Mouse (Mus musculus) stomach, postnatal 0 days (tissue): ENCODE results near the gene Snd1. TPM values are rescaled to one million over a fixed set of nuclear protein-coding genes. Genes with fewer than 3 reads are reported as not detected.

Source experiments
- ATAC-seq: fragments of 200-750 bp; cut with Nextera tagmentation; 2 replicates; pipeline ENCODE4 v1.8.0; 2017; ENCODE audit not compliant: low FRiP score, low TSS enrichment
- DNase-seq: peaks from one replicate; pipeline ENCODE4 v3.0.0-alpha.2; 2016; ENCODE audit warnings: low spot score
- H3K27ac ChIP-seq: fragments of 300-500 bp; sonication (generic); replicated peaks from 2 replicates; pipeline ENCODE4 v1.5.1; 2014; ENCODE audit warnings: mild to moderate bottlenecking, control low read depth
- H3K27me3 ChIP-seq: fragments of 300-500 bp; sonication (generic); 2 replicates; pipeline ENCODE4 v1.6.1; 2014; ENCODE audit warnings: low read length; ENCODE audit not compliant: control insufficient read depth, insufficient read depth
- H3K36me3 ChIP-seq: fragments of 300-500 bp; sonication (generic); 2 replicates; pipeline ENCODE4 v1.6.1; 2014; ENCODE audit warnings: low read length, mixed read lengths; ENCODE audit not compliant: control insufficient read depth, insufficient read depth
- H3K4me1 ChIP-seq: fragments of 300-500 bp; sonication (generic); replicated peaks from 2 replicates; pipeline ENCODE4 v1.6.1; 2014; ENCODE audit warnings: antibody characterized with exemption; ENCODE audit not compliant: control insufficient read depth, insufficient read depth
- H3K4me2 ChIP-seq: fragments of 300-500 bp; sonication (generic); replicated peaks from 2 replicates; pipeline ENCODE4 v1.6.1; 2014; ENCODE audit warnings: low read depth, mild to moderate bottlenecking, control low read depth, moderate library complexity
- H3K4me3 ChIP-seq: fragments of 300-500 bp; sonication (generic); 2 replicates; pipeline ENCODE4 v1.5.1; 2014; ENCODE audit warnings: low read depth, low read length, control low read depth
- H3K9ac ChIP-seq: fragments of 300-500 bp; sonication (generic); 2 replicates; pipeline ENCODE4 v1.6.1; 2014; ENCODE audit warnings: mild to moderate bottlenecking, low read length, control low read depth, mixed read lengths
- H3K9me3 ChIP-seq: fragments of 300-500 bp; sonication (generic); 2 replicates; pipeline ENCODE4 v1.6.1; 2016; ENCODE audit warnings: low read length; ENCODE audit not compliant: control insufficient read depth
- CTCF ChIP-seq: IDR thresholded peaks from 2 replicates; pipeline ENCODE4 v1.5.1; 2016; ENCODE audit warnings: antibody characterized with exemption, low read depth, mild to moderate bottlenecking, moderate library complexity
- EP300 ChIP-seq: optimal IDR thresholded peaks from 2 replicates; pipeline ENCODE3; 2016; ENCODE audit warnings: antibody characterized with exemption
- WGBS: fragments of 180-500 bp; shearing (Covaris S2); extraction: QIAGEN DNeasy Blood & Tissue Kit; methylation state at CpG from one replicate; pipeline ENCODE4 v1.1.7; 2014; 5-methylcytosine and 5-hydroxymethylcytosine counted together
- polyA plus RNA-seq: library from polyadenylated mRNA; unstranded; fragments of >200 nt; fragmentation: Nextera tagmentation; extraction: Ambion mirVana; gene quantifications from 2 replicates; pipeline ENCODE4 v1.2.1, GENCODE M21; 2015

Gene Snd1
- polyA plus RNA-seq, 1 experiment from 2014 or later = 81.3 TPM

DNA sequence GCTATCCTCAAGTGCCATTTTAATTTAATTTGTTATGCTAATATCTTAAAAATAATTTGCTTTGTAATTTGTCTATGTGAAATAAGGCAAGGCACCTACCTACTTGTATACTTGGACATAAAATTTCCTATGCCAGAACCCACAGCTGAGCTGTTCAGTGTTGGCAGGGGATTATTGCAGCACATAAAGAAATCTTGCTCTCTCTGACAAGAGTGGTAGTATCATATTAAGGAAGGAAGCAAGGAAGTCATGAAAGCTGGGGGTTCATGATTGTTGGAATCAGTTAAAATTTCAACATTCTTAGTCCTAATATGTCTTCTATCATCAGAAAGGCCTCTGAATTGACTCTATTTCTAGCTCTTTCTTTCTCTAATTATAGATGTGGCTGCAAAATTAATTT is 125.5 kb downstream of the Snd1 start:
- TF ChIP-seq CTCF (no peak), EP300 (no peak)
- H3K9me3 ChIP-seq = no peaks in the 10 kb centered on the region
- no peaks in the 10 kb centered on the region for H3K27me3 ChIP-seq
- H3K27ac ChIP-seq = no peak overlapping the region
- ATAC-seq (no peak), DNase-seq (no peak)
- H3K9ac ChIP-seq = no peak overlapping the region
- no peak overlapping the region for H3K4me3 ChIP-seq
- H3K4me1 ChIP-seq = no peaks in the 10 kb centered on the region
- H3K4me2 ChIP-seq = no peak overlapping the region
- no peaks in the 10 kb centered on the region for H3K36me3 ChIP-seq

DNA sequence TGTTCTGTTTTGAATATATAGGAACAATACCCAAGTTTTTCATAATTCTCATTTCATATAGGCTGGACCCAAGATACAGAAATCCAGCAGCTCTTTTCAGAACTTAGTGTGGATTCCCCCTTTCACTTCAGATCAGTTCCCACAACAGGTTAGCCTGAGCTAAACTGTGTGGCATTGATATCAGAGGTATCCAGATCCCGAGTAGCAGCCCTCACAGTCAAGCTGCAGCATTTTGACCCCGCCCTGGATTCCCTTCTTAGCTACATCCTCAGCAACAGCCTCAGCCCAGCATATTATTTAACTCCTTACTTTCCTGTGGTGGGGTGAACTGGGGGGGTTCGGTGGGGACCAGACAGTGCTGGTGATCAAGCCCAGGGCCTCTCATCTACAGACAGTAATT is 128.5 kb downstream of the Snd1 start:
- H3K9me3 ChIP-seq = no peaks in the 10 kb centered on the region
- H3K27me3 ChIP-seq = no peaks in the 10 kb centered on the region
- H3K36me3 ChIP-seq = no peaks in the 10 kb centered on the region
- no peak for ATAC-seq
- no peak overlapping the region for H3K4me3 ChIP-seq
- H3K4me1 ChIP-seq = no peaks in the 10 kb centered on the region
- TF ChIP-seq EP300 (no peak), CTCF (no peak)
- H3K27ac ChIP-seq = no peak overlapping the region
- H3K4me2 ChIP-seq = no peak overlapping the region
- no peak overlapping the region for H3K9ac ChIP-seq
- no peak for DNase-seq
- 67% methylated on average over 3 of the region's 3 CpGs for WGBS

DNA sequence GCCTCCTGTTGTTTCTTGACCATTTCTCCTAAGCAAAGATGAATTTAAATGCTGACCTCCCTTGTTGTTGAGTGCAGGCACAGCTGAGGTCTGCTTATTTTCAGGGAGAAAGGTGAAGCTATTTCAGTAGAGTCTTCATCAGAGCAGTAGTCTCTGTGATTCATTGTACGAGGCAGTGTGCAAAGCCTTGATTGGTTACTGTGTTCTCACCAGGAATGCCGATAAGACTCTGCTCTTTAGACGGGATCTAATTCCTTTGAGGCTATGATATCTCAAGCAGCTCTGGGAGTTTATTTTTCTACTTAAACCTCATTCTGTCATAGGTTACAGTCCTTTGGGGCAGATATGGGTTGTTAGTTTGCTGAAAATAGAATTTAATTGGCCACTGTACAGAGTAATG is 128.9 kb downstream of the Snd1 start:
- no peak overlapping the region for H3K4me3 ChIP-seq
- 0 out of 2 replicates have a peak, but pooled peaks have one; percentile 42 for ATAC-seq
- WGBS = 40% methylated on average over 3 of the region's 3 CpGs
- H3K4me2 ChIP-seq = no peak overlapping the region
- H3K27ac ChIP-seq = no peak overlapping the region
- TF ChIP-seq CTCF = no peak
- TF ChIP-seq EP300 = no peak
- H3K27me3 ChIP-seq = no peaks in the 10 kb centered on the region
- H3K9me3 ChIP-seq = no peaks in the 10 kb centered on the region
- H3K36me3 ChIP-seq = no peaks in the 10 kb centered on the region
- H3K4me1 ChIP-seq = no peaks in the 10 kb centered on the region
- no peak for DNase-seq
- no peak overlapping the region for H3K9ac ChIP-seq

DNA sequence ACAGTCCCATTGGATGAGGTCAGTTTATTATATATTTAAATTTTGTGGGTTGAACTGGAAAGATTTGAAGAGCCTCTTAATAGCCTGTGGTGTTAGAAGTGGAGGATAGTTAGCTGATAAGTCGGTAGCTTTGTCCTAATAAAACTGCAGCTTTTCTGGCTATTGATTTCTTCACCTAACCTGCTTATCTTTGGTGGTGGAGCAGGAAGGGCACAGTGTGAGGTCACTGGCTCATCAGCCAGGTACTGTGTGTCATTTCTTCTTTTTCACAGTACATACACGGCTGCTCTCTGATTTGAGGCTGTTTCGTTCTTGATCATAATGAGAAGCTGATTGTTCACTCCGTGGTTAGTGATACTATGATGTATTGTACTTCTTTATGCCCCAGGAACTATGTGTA is 134.4 kb downstream of the Snd1 start:
- TF ChIP-seq EP300 (no peak), CTCF (no peak)
- no peaks in the 10 kb centered on the region for H3K27me3 ChIP-seq
- no peak overlapping the region for H3K4me2 ChIP-seq
- 82% methylated on average over 4 of the region's 4 CpGs for WGBS
- no peaks in the 10 kb centered on the region for H3K36me3 ChIP-seq
- no peak for DNase-seq
- H3K27ac ChIP-seq = no peak overlapping the region
- no peaks in the 10 kb centered on the region for H3K9me3 ChIP-seq
- H3K9ac ChIP-seq = no peak overlapping the region
- no peak overlapping the region for H3K4me3 ChIP-seq
- no peak for ATAC-seq
- H3K4me1 ChIP-seq = no peaks in the 10 kb centered on the region

GRCm38 (mm10) chr6:28610127-28610526 is 135.2 kb downstream of the Snd1 start:
- Histone ChIP-seq H3K9me3 (no peaks in the 10 kb centered on the region), H3K4me1 (no peaks in the 10 kb centered on the region), H3K4me3 (no peak overlapping the region), H3K4me2 (no peak overlapping the region), H3K36me3 (no peaks in the 10 kb centered on the region), H3K9ac (no peak overlapping the region), H3K27me3 (no peaks in the 10 kb centered on the region), H3K27ac (no peak overlapping the region)
- no peak for TF ChIP-seq EP300
- no peak for TF ChIP-seq CTCF
- WGBS = 98% methylated on average over 1 of the region's 1 CpGs
- ATAC-seq (no peak), DNase-seq (no peak)

DNA sequence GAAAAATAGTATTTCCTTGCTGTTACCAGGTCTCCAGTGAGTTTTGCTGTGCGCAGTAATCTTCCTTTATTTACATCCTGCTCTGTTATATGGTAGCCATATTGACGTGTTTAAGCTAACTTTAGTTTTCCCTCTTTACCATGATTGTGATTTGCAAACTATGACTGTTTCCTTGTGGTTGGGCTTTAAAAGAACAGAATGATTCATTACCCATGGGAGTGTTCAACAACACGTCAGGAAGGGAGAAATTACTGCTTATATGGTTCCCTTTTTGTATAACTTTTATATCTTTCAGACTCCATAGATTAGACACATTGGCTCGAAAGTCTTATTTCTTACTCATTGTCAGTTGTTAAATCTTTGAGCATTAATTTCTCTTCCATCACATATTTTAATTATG is 138.5 kb downstream of the Snd1 start:
- H3K27ac ChIP-seq = no peak overlapping the region

More for the DNA sequence above, 138.5 kb downstream of the Snd1 start:
- H3K4me3 ChIP-seq = no peak overlapping the region
- DNase-seq (no peak), ATAC-seq (peak; percentile 47; the same call in 1 of the 2 replicates)
- TF ChIP-seq CTCF (no peak), EP300 (no peak)
- H3K27me3 ChIP-seq = no peaks in the 10 kb centered on the region
- no peaks in the 10 kb centered on the region for H3K9me3 ChIP-seq
- H3K9ac ChIP-seq = no peak overlapping the region
- WGBS = 48% methylated on average over 4 of the region's 4 CpGs
- H3K36me3 ChIP-seq = no peaks in the 10 kb centered on the region
- H3K4me2 ChIP-seq = no peak overlapping the region
- H3K4me1 ChIP-seq = no peaks in the 10 kb centered on the region
